Comparison of ENCODE assay signal across 7 mouse cellular contexts in genomic region chr1:62964291-62964690, GRCm38 (mm10).
A peak's percentile ranks its signal among the peaks of the same experiment; 100 is the strongest.
DNase-seq lines count a peak whose midpoint lies in the region; TF ChIP-seq lines count a peak whose summit lies in the region.

No protein-coding gene starts in this region.

- no peaks in the 10 kb centered on the region for H3K4me1 ChIP-seq in thymus, adult 2 months (replicated peaks; ENCODE audit: control insufficient read depth, insufficient read depth, low read length)

- TF ChIP-seq POLR2A in thymus, adult 2 months (IDR thresholded peaks at IDR 0.05; ENCODE audit: control insufficient read depth, extremely low read depth, insufficient read depth, low read length, poor library complexity) = no peak

- 0 out of 2 replicates have a peak, but pooled peaks have one; percentile 30 for TF ChIP-seq CTCF in thymus, adult 2 months (IDR thresholded peaks at IDR 0.05; ENCODE audit: borderline replicate concordance, control insufficient read depth, extremely low read depth, insufficient read depth, low read length, poor library complexity)

- 46% methylated on average over 6 of the region's 6 CpGs for WGBS in thymus, adult 2 months

- H3K4me3 ChIP-seq in thymus, adult 2 months (ENCODE audit: control insufficient read depth, insufficient read depth, low read length) = no peak overlapping the region

- H3K27ac ChIP-seq in thymus, adult 2 months (ENCODE audit: control insufficient read depth, insufficient read depth, low read length) = no peak overlapping the region

- no peaks in the 10 kb centered on the region for H3K27me3 ChIP-seq in thymus, adult 2 months (ENCODE audit: control insufficient read depth, insufficient read depth, low read length)

- DNase-seq in adrenal gland, adult 2 months = peak; percentile 69
- DNase-seq in embryo, embryonic 10.5 days (ENCODE audit: low spot score) = peak; percentile 88
- peak; percentile 14 for DNase-seq in gastrocnemius, postnatal 25 days
- peak; percentile 43 for DNase-seq in kidney, adult 11 months
- peak; percentile 49 to 59 for DNase-seq in left cerebral cortex, postnatal 36 days (ENCODE audit: low spot score in 2 of 2)
- DNase-seq in naive thymus-derived CD4-positive, alpha-beta T cell, adult 2 months (ENCODE audit: low read depth) = peak; percentile 39
- DNase-seq in thymus, adult 2 months = peak; percentile 18

- no peaks in the 10 kb centered on the region for H3K36me3 ChIP-seq in thymus, adult 2 months (ENCODE audit: control insufficient read depth, insufficient read depth, low read length)

- intact Hi-C loops in left cerebral cortex, postnatal 36 days (cut with DNase I) = loop anchor here (2.0 to 10.0 kb wide), 5 partner anchors 177 to 1779 kb away; partner anchors contain the start of gene Nrp2

Comparison
In these comparisons a context has a peak if more than half of its experiments do, and no peak if none do; other contexts are left out.
1. DNase-seq: peak in every context shown above with its lines; median percentile 88 in embryo, embryonic 10.5 days; 69 in adrenal gland, adult 2 months; 54 in left cerebral cortex, postnatal 36 days; 43 in kidney, adult 11 months; 39 in naive thymus-derived CD4-positive, alpha-beta T cell, adult 2 months; 18 in thymus, adult 2 months; 14 in gastrocnemius, postnatal 25 days.